Mouse (Mus musculus): ENCODE measurements around the gene Rap1b.
A peak's percentile ranks its signal among the peaks of the same experiment; 100 is the strongest.

Gene Rap1b

GRCm38 (mm10) chr10:117818600-117818999 lies 27.2 kb downstream of the Rap1b start:
- no peak for DNase-seq (ENCODE audit: low spot score in 2 of 2)

- DNase-seq (ENCODE audit: low spot score in 2 of 2) = no peak
These were observed 29.1 kb downstream of the Rap1b start for GRCm38 (mm10) chr10:117816721-117817120.

- no peak for DNase-seq (ENCODE audit: low spot score in 2 of 2)
These were observed 33.3 kb downstream of the Rap1b start for GRCm38 (mm10) chr10:117812501-117812900.

- no peak for DNase-seq (ENCODE audit: low spot score in 2 of 2)
These were observed 34.3 kb downstream of the Rap1b start for GRCm38 (mm10) chr10:117811555-117811954.

- DNase-seq (ENCODE audit: low spot score in 2 of 2) = no peak
These were observed 35.3 kb downstream of the Rap1b start for GRCm38 (mm10) chr10:117810506-117810905.

GRCm38 (mm10) chr10:117808068-117808467 lies 37.8 kb downstream of the Rap1b start:
- no peak for DNase-seq (ENCODE audit: low spot score in 2 of 2)

- no peak for DNase-seq (ENCODE audit: low spot score in 2 of 2)
These were observed 39.9 kb downstream of the Rap1b start for GRCm38 (mm10) chr10:117805919-117806318.

GRCm38 (mm10) chr10:117803870-117804850 lies 41.7 kb downstream of the Rap1b start:
- no peak for DNase-seq (ENCODE audit: low spot score in 2 of 2)

- no peak for DNase-seq (ENCODE audit: low spot score in 2 of 2)
These were observed 43.9 kb downstream of the Rap1b start for GRCm38 (mm10) chr10:117801886-117802285.

GRCm38 (mm10) chr10:117799806-117800205 lies 46.0 kb downstream of the Rap1b start:
- DNase-seq (ENCODE audit: low spot score in 2 of 2) = no peak

- no peak for DNase-seq (ENCODE audit: low spot score in 2 of 2)
These were observed 47.3 kb downstream of the Rap1b start for GRCm38 (mm10) chr10:117798436-117799035.

GRCm38 (mm10) chr10:117797684-117798083 lies 48.2 kb downstream of the Rap1b start:
- DNase-seq (ENCODE audit: low spot score in 2 of 2) = no peak

- DNase-seq (ENCODE audit: low spot score in 2 of 2) = no peak
These were observed 48.7 kb downstream of the Rap1b start for GRCm38 (mm10) chr10:117797106-117797505.

- DNase-seq (ENCODE audit: low spot score in 2 of 2) = no peak
These were observed 49.7 kb downstream of the Rap1b start for GRCm38 (mm10) chr10:117796181-117796580.

- no peak for DNase-seq (ENCODE audit: low spot score in 2 of 2)
These were observed 50.6 kb downstream of the Rap1b start for GRCm38 (mm10) chr10:117795206-117795605.

GRCm38 (mm10) chr10:117793436-117794030 lies 52.3 kb downstream of the Rap1b start:
- no peak for DNase-seq (ENCODE audit: low spot score in 2 of 2)

- DNase-seq (ENCODE audit: low spot score in 2 of 2) = peak; percentile 99 to 100
These were observed 53.4 kb downstream of the Rap1b start, which contains the start of gene Nup107 for GRCm38 (mm10) chr10:117792141-117793091. Gene Nup107, minus strand, starts transcription at chr10:117792705.

- no peak for DNase-seq (ENCODE audit: low spot score in 2 of 2)
These were observed 54.7 kb downstream of the Rap1b start for GRCm38 (mm10) chr10:117791171-117791470.

- DNase-seq (ENCODE audit: low spot score in 2 of 2) = no peak
These were observed 55.2 kb downstream of the Rap1b start for GRCm38 (mm10) chr10:117790421-117791170.

GRCm38 (mm10) chr10:117790011-117790410 lies 55.8 kb downstream of the Rap1b start:
- no peak for DNase-seq (ENCODE audit: low spot score in 2 of 2)

GRCm38 (mm10) chr10:117784646-117785045 lies 61.2 kb downstream of the Rap1b start:
- DNase-seq (ENCODE audit: low spot score in 2 of 2) = no peak
